Mouse (Mus musculus) frontal cortex, adult (tissue): Measurements from ENCODE around the gene Mrpl58.
A peak's percentile ranks its signal among the peaks of the same experiment; 100 is the strongest.

ENCODE experiments used
- ATAC-seq: cut with Nextera tagmentation; 2 replicates; pipeline ENCODE4 v1.9.2; 2017; ENCODE audit warnings: mild to moderate bottlenecking, moderate library complexity, mixed read lengths; ENCODE audit not compliant: low TSS enrichment

The Mrpl58 gene

GRCm38 (mm10) chr11:115403338-115404124, at the start of gene Mrpl58:
Mrpl58 (plus strand) TSS chr11:115403752.
- peak; percentile 55 for ATAC-seq

GRCm38 (mm10) chr11:115354183-115354582, 49.4 kb upstream of the Mrpl58 start:
- peak; percentile 71; the same call in 1 of the 2 replicates for ATAC-seq

GRCm38 (mm10) chr11:115358468-115358867, 45.1 kb upstream of the Mrpl58 start:
- ATAC-seq: peak; percentile 25; the same call in 1 of the 2 replicates

- ATAC-seq: peak; percentile 31; the same call in 1 of the 2 replicates
These were observed 44.3 kb upstream of the Mrpl58 start for GRCm38 (mm10) chr11:115359293-115359692.

- no peak for ATAC-seq
These were observed 43.8 kb upstream of the Mrpl58 start for GRCm38 (mm10) chr11:115359726-115360125.

GRCm38 (mm10) chr11:115364136-115364535, 39.4 kb upstream of the Mrpl58 start:
- ATAC-seq: no peak

GRCm38 (mm10) chr11:115366039-115366705, 37.4 kb upstream of the Mrpl58 start:
- ATAC-seq: no peak

- ATAC-seq: peak; percentile 68
These were observed 36.7 kb upstream of the Mrpl58 start for GRCm38 (mm10) chr11:115366706-115367394.

GRCm38 (mm10) chr11:115367395-115367944, 36.1 kb upstream of the Mrpl58 start, which contains the start of gene Hid1:
Hid1 (minus strand) TSS chr11:115367756.
- ATAC-seq: peak; percentile 86

GRCm38 (mm10) chr11:115370368-115370767, 33.2 kb upstream of the Mrpl58 start:
- ATAC-seq: no peak

GRCm38 (mm10) chr11:115371354-115371753, 32.2 kb upstream of the Mrpl58 start:
- ATAC-seq: no peak

GRCm38 (mm10) chr11:115372015-115372414, 31.5 kb upstream of the Mrpl58 start:
- no peak for ATAC-seq

GRCm38 (mm10) chr11:115372737-115373136, 30.8 kb upstream of the Mrpl58 start:
- no peak for ATAC-seq

- peak; percentile 72 for ATAC-seq
These were observed 29.5 kb upstream of the Mrpl58 start for GRCm38 (mm10) chr11:115373805-115374694.

GRCm38 (mm10) chr11:115374695-115375425, 28.7 kb upstream of the Mrpl58 start:
- ATAC-seq: peak; percentile 66; the same call in 1 of the 2 replicates

GRCm38 (mm10) chr11:115376722-115377121, 26.8 kb upstream of the Mrpl58 start:
- ATAC-seq: no peak

- ATAC-seq: no peak
These were observed 26.3 kb upstream of the Mrpl58 start for GRCm38 (mm10) chr11:115377254-115377653.

- ATAC-seq: no peak
These were observed 25.7 kb upstream of the Mrpl58 start for GRCm38 (mm10) chr11:115377854-115378253.

- ATAC-seq: no peak
These were observed 22.3 kb upstream of the Mrpl58 start for GRCm38 (mm10) chr11:115381276-115381675.
